Mouse (Mus musculus): ENCODE data around the gene Hnrnpdl. TPM values are rescaled to one million over a fixed set of nuclear protein-coding genes. Genes with fewer than 3 reads are reported as not detected.

Gene Hnrnpdl
- 100 to 1,000 TPM; 158 to 164 TPM for total RNA-seq (2023)

GRCm38 (mm10) chr5:100039602-100040142 is at the start of gene Hnrnpdl, which contains the start of gene Enoph1:
TSS of gene Hnrnpdl (minus strand) at chr5:100039664.
TSS of gene Enoph1 (plus strand) at chr5:100039985.

Other genes with a start within 250 kb of the Hnrnpdl start
- gene Vamp9, start 133.4 kb downstream of the Hnrnpdl start, total RNA-seq (2023): not detected
- gene Hnrnpd, start 60.7 kb downstream of the Hnrnpdl start, total RNA-seq (2023): 100 to 1,000 TPM; 219 to 230 TPM
- 1 to 10 TPM in 1 of 2 experiments, under 1 TPM in 1; 0.93 to 2.4 TPM for gene 4930524J08Rik, start 60.6 kb downstream of the Hnrnpdl start, total RNA-seq (2023)
- gene Enoph1, start 321 bp upstream of the Hnrnpdl start, total RNA-seq (2023): 10 to 100 TPM; 12.6 to 19.9 TPM
- gene Tmem150c, start 120.1 kb upstream of the Hnrnpdl start, total RNA-seq (2023): not detected